Mouse (Mus musculus): ENCODE data around the gene Fthl17a. TPM values are rescaled to one million over a fixed set of nuclear protein-coding genes. Genes with fewer than 3 reads are reported as not detected.

Gene Fthl17a
- polyA plus RNA-seq (2014; fragmentation: Nextera tagmentation; extraction: Ambion mirVana): not detected in 2 replicates

DNA sequence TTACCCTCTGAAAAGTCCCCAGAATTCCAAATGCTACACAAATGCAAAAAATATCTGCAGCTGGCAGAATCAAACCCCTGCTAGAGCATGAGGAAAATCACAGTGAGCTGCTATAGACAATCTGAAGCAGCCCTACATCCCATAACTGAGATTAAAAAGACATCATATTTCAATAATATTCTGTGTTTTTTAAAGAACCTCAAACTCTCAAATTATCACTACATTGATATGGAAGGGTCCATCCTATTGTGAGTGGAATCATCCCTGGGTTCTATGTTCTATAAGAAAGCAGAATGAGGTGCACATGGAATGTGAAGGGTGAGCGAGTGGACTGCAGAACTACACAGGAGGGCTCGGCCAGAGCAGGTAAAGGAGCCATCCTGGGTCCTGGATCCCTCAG lies at the start of gene Fthl17a:
Gene Fthl17a (plus strand): TSS at position 301 of the 400 bp plus-strand sequence.
- DNase-seq (ENCODE audit: low spot score) (no peak), ATAC-seq (no peak)
- Histone ChIP-seq H3K9me3 (replicated peaks; ENCODE audit: control insufficient read depth, low read length) (no peaks in the 10 kb centered on the region), H3K27me3 (replicated peaks; ENCODE audit: control insufficient read depth, insufficient read depth, low read length) (no peaks in the 10 kb centered on the region), H3K9ac (ENCODE audit: low read length) (no peak within 1 kb of the TSS), H3K4me3 (ENCODE audit: low read depth, low read length) (no peak within 1 kb of the TSS), H3K4me2 (ENCODE audit: low read length) (no peak within 1 kb of the TSS), H3K27ac (ENCODE audit: low read depth, low read length) (no peak within 1 kb of the TSS), H3K4me1 (ENCODE audit: control insufficient read depth, insufficient read depth, low read length) (no peaks in the 10 kb centered on the region), H3K36me3 (ENCODE audit: control insufficient read depth, insufficient read depth, low read length) (no peaks in the 10 kb centered on the region)
- 83% methylated on average over 2 of the region's 2 CpGs for WGBS

DNA sequence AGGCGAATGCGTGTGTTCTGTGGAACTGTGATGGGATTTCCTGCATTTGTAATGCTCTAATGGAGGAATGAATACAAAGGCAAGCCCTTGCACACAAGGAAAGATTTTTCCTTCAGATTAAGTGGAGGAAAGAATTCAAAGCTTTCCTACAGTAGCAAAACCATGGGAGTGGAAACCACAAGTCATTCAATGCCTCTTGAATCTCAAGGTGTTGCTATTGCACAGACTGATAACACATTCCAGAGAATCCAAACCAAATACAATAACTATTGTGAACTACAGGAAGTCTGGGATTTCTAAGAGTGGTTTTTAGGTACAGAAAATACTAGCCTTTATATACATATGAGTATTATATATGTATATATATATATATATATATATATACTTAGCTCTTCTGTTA lies 42.5 kb upstream of the Fthl17a start:
- Histone ChIP-seq H3K9me3 (replicated peaks; ENCODE audit: control insufficient read depth, low read length) (no peaks in the 10 kb centered on the region), H3K9ac (ENCODE audit: low read length) (no peak overlapping the region), H3K27ac (ENCODE audit: low read depth, low read length) (no peak overlapping the region), H3K4me1 (ENCODE audit: control insufficient read depth, insufficient read depth, low read length) (no peaks in the 10 kb centered on the region), H3K36me3 (ENCODE audit: control insufficient read depth, insufficient read depth, low read length) (no peaks in the 10 kb centered on the region), H3K4me2 (ENCODE audit: low read length) (no peak overlapping the region), H3K4me3 (ENCODE audit: low read depth, low read length) (no peak overlapping the region), H3K27me3 (replicated peaks; ENCODE audit: control insufficient read depth, insufficient read depth, low read length) (no peaks in the 10 kb centered on the region)
- ATAC-seq (no peak), DNase-seq (ENCODE audit: low spot score) (no peak)
- 88% methylated on average over 2 of the region's 2 CpGs for WGBS

DNA sequence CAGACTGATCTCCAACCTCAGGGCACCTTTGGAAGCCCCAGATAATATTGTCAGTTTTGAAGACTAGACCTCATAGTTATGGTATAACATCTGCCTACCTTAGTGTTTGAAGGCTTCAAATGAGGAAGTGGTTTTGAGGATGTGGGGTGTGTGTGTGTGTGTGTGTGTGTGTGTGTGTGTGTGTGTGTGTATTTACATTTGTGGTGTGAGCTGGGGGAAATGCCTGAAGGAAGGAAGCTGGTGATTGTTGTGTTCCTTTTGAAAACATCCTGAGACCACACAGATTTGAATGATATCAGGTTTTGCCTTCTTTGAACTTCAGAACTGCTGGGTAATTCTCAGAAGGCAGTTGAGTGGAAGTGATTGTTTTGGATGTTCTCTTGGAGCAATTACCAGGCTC lies 22.6 kb upstream of the Fthl17a start:
- H3K4me1 ChIP-seq (ENCODE audit: control insufficient read depth, insufficient read depth, low read length): no peaks in the 10 kb centered on the region
- no peak overlapping the region for H3K27ac ChIP-seq (ENCODE audit: low read depth, low read length)
- no peak for ATAC-seq
- no peaks in the 10 kb centered on the region for H3K9me3 ChIP-seq (replicated peaks; ENCODE audit: control insufficient read depth, low read length)
- H3K27me3 ChIP-seq (replicated peaks; ENCODE audit: control insufficient read depth, insufficient read depth, low read length): no peaks in the 10 kb centered on the region
- no peak overlapping the region for H3K4me3 ChIP-seq (ENCODE audit: low read depth, low read length)
- DNase-seq (ENCODE audit: low spot score): no peak
- no peaks in the 10 kb centered on the region for H3K36me3 ChIP-seq (ENCODE audit: control insufficient read depth, insufficient read depth, low read length)
- H3K9ac ChIP-seq (ENCODE audit: low read length): no peak overlapping the region
- no peak overlapping the region for H3K4me2 ChIP-seq (ENCODE audit: low read length)

DNA sequence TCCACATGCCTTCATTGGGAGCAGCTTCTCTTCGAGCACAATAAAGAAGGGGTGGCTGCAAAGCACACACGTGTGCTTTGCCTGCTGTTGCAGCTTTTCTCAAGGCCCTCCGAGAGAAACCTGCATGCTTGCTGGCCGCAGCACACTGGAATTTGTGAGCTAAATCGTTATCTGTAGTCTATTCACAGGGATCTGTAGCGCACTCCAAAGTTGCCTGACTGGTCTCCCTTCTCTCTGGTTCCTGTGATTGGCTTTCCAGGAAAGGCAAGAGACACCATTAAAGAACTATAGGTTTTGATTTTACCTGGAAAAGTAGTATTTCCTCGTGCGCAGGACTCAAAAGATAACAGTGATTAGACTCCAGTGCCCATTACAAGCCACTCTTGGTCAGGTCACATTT lies 22.3 kb downstream of the Fthl17a start:
- Histone ChIP-seq H3K27ac (ENCODE audit: low read depth, low read length) (no peak overlapping the region), H3K4me1 (ENCODE audit: control insufficient read depth, insufficient read depth, low read length) (no peaks in the 10 kb centered on the region), H3K27me3 (replicated peaks; ENCODE audit: control insufficient read depth, insufficient read depth, low read length) (no peaks in the 10 kb centered on the region), H3K9me3 (replicated peaks; ENCODE audit: control insufficient read depth, low read length) (no peaks in the 10 kb centered on the region), H3K9ac (ENCODE audit: low read length) (no peak overlapping the region), H3K4me3 (ENCODE audit: low read depth, low read length) (no peak overlapping the region), H3K4me2 (ENCODE audit: low read length) (no peak overlapping the region), H3K36me3 (ENCODE audit: control insufficient read depth, insufficient read depth, low read length) (no peaks in the 10 kb centered on the region)
- ATAC-seq (no peak), DNase-seq (ENCODE audit: low spot score) (no peak)
- 59% methylated on average over 8 of the region's 8 CpGs for WGBS

DNA sequence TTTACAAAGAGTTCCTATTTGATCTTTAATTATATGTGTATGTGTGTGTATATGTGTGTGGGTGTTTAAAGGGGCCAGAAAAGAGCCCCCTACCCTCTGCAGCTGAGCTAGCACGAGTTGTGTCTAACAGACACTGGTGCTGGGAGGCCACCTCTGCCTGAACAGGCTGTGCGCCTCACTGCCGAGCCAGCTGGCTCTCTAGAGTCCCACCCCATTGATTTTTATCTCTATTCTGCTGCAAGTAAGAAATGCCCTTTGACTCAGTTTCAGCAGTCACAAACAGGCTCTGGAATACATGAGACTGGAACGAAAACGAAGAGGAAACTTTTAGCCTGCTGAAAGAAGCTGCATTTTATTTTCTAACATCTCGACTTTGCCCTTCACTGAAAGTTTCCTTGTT lies 22.8 kb downstream of the Fthl17a start:
- no peak for ATAC-seq
- DNase-seq (ENCODE audit: low spot score): no peak
- 64% methylated on average over 6 of the region's 6 CpGs for WGBS

DNA sequence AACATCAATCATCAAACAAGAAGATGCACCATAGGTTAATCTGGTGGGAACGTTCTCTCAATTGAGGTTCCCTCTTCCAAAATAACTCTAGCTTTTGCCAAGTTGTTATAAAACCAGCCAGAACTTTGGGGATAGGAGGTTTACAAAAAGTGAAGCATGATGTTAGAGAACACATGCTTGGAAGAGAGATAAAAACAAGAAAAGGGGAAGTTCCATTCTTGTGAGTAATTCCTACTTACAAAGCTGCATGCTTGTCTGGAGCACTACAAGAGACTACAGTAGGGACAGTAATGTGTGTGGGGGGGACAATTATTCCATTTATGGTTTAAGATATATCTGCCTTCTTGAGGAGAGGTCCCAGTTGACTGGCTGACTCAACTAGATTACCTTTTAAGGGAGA lies 40.4 kb downstream of the Fthl17a start:
- no peaks in the 10 kb centered on the region for H3K4me1 ChIP-seq (ENCODE audit: control insufficient read depth, insufficient read depth, low read length)
- no peaks in the 10 kb centered on the region for H3K36me3 ChIP-seq (ENCODE audit: control insufficient read depth, insufficient read depth, low read length)
- H3K4me2 ChIP-seq (ENCODE audit: low read length): no peak overlapping the region
- H3K27ac ChIP-seq (ENCODE audit: low read depth, low read length): no peak overlapping the region
- WGBS: 89% methylated on average over 1 of the region's 1 CpGs
- no peaks in the 10 kb centered on the region for H3K9me3 ChIP-seq (replicated peaks; ENCODE audit: control insufficient read depth, low read length)
- ATAC-seq (no peak), DNase-seq (ENCODE audit: low spot score) (no peak)
- H3K4me3 ChIP-seq (ENCODE audit: low read depth, low read length): no peak overlapping the region
- H3K27me3 ChIP-seq (replicated peaks; ENCODE audit: control insufficient read depth, insufficient read depth, low read length): no peaks in the 10 kb centered on the region
- no peak overlapping the region for H3K9ac ChIP-seq (ENCODE audit: low read length)

More for the DNA sequence above, 22.8 kb downstream of the Fthl17a start:
- Histone ChIP-seq H3K36me3 (ENCODE audit: control insufficient read depth, insufficient read depth, low read length) (no peaks in the 10 kb centered on the region), H3K27me3 (replicated peaks; ENCODE audit: control insufficient read depth, insufficient read depth, low read length) (no peaks in the 10 kb centered on the region), H3K9me3 (replicated peaks; ENCODE audit: control insufficient read depth, low read length) (no peaks in the 10 kb centered on the region), H3K4me3 (ENCODE audit: low read depth, low read length) (no peak overlapping the region), H3K4me2 (ENCODE audit: low read length) (no peak overlapping the region), H3K9ac (ENCODE audit: low read length) (no peak overlapping the region), H3K27ac (ENCODE audit: low read depth, low read length) (no peak overlapping the region), H3K4me1 (ENCODE audit: control insufficient read depth, insufficient read depth, low read length) (no peaks in the 10 kb centered on the region)

DNA sequence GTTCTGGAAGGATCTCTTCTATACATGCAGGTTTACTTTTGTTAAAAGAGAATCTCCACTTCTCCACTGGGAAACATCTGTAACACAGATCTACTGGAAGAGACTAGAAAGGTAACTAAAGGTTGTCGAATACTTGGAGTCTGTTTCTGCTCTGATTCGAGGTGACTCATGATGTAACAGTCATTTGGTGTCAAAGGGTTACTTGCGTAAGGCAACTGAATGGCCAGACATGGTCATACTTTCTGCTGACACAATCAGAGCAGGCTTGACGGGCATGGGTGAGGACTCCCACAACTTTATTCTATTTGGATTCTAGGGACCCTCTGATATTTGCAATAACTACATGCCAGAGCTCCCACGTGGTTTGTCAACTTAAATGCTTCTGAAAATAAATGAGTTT lies 43.3 kb downstream of the Fthl17a start:
- no peaks in the 10 kb centered on the region for H3K36me3 ChIP-seq (ENCODE audit: control insufficient read depth, insufficient read depth, low read length)
- no peaks in the 10 kb centered on the region for H3K9me3 ChIP-seq (replicated peaks; ENCODE audit: control insufficient read depth, low read length)
- H3K27ac ChIP-seq (ENCODE audit: low read depth, low read length): no peak overlapping the region
- no peak overlapping the region for H3K4me2 ChIP-seq (ENCODE audit: low read length)
- no peak overlapping the region for H3K9ac ChIP-seq (ENCODE audit: low read length)
- no peaks in the 10 kb centered on the region for H3K4me1 ChIP-seq (ENCODE audit: control insufficient read depth, insufficient read depth, low read length)
- WGBS: 80% methylated on average over 5 of the region's 5 CpGs
- no peaks in the 10 kb centered on the region for H3K27me3 ChIP-seq (replicated peaks; ENCODE audit: control insufficient read depth, insufficient read depth, low read length)
- DNase-seq (ENCODE audit: low spot score): no peak
- no peak for ATAC-seq
- no peak overlapping the region for H3K4me3 ChIP-seq (ENCODE audit: low read depth, low read length)

DNA sequence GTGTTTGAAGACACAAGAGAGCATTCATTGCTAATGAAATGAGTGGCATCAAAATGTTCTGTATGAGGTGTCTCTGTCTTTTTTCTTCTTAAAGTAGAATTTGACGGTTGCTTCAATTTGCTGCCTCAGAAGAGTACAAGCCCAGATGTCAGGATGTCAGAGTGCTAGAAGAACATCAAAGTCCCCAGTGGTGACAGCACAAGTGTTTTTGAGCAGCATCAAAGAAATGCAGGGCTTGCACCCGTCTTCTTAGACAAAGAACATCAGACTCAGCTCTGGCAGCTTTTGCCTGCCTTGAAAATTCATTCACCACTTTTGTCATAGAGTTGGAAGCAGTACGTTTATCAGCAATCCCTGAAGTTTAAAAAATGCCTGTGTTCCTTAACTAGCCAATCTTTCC lies 44.5 kb downstream of the Fthl17a start:
- no peaks in the 10 kb centered on the region for H3K9me3 ChIP-seq (replicated peaks; ENCODE audit: control insufficient read depth, low read length)
- WGBS: 52% methylated on average over 3 of the region's 3 CpGs
- H3K27ac ChIP-seq (ENCODE audit: low read depth, low read length): no peak overlapping the region
- no peak overlapping the region for H3K9ac ChIP-seq (ENCODE audit: low read length)
- H3K4me1 ChIP-seq (ENCODE audit: control insufficient read depth, insufficient read depth, low read length): no peaks in the 10 kb centered on the region
- H3K4me3 ChIP-seq (ENCODE audit: low read depth, low read length): no peak overlapping the region
- ATAC-seq: no peak
- no peaks in the 10 kb centered on the region for H3K27me3 ChIP-seq (replicated peaks; ENCODE audit: control insufficient read depth, insufficient read depth, low read length)
- no peak overlapping the region for H3K4me2 ChIP-seq (ENCODE audit: low read length)
- no peaks in the 10 kb centered on the region for H3K36me3 ChIP-seq (ENCODE audit: control insufficient read depth, insufficient read depth, low read length)
- DNase-seq (ENCODE audit: low spot score): no peak

DNA sequence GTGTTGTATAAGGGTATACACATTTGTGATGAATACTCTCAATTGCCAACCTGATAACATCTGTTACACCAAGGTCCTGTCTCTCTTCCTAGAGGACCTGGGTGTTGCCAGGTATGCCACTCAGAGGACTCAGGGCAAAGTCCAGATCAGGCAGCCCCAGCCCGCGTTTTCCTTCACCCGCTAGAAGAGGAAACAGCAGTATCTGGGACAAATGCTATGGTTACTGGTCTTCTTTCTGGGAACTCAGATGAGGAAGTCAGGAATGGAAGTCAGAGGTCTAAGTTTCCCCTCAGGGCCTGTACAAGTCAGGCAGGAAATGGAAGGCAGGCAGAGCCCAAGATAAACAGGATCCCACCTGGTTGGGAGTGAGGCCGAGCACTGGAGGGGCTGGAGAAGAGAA lies 55.2 kb downstream of the Fthl17a start:
- 87% methylated on average over 4 of the region's 4 CpGs for WGBS
- Histone ChIP-seq H3K9ac (ENCODE audit: low read length) (no peak overlapping the region), H3K9me3 (replicated peaks; ENCODE audit: control insufficient read depth, low read length) (no peaks in the 10 kb centered on the region), H3K4me2 (ENCODE audit: low read length) (no peak overlapping the region), H3K4me3 (ENCODE audit: low read depth, low read length) (no peak overlapping the region), H3K27me3 (replicated peaks; ENCODE audit: control insufficient read depth, insufficient read depth, low read length) (no peaks in the 10 kb centered on the region), H3K4me1 (ENCODE audit: control insufficient read depth, insufficient read depth, low read length) (no peaks in the 10 kb centered on the region), H3K27ac (ENCODE audit: low read depth, low read length) (no peak overlapping the region), H3K36me3 (ENCODE audit: control insufficient read depth, insufficient read depth, low read length) (no peaks in the 10 kb centered on the region)
- DNase-seq (ENCODE audit: low spot score): no peak
- no peak for ATAC-seq

DNA sequence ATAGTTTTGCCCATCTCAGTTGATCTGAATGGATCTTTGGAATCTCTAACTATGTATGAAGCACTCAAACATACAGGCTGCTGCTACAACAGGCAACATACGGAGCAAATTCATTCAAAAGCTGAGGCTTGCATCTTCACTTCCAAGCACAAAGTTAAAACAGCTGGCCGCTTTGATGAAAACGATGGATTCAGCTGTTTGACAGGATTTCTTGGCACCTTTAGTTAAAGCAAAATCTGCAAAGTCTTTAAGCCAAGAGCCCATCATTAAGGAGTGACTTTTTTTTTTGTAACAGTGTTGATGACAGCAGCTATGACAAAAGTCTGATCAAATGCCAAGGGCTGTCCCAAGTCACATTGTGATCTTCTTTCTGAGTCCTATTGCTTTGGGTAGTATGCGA lies 69.1 kb downstream of the Fthl17a start:
- Histone ChIP-seq H3K27ac (ENCODE audit: low read depth, low read length) (no peak overlapping the region), H3K36me3 (ENCODE audit: control insufficient read depth, insufficient read depth, low read length) (no peaks in the 10 kb centered on the region), H3K4me3 (ENCODE audit: low read depth, low read length) (no peak overlapping the region), H3K9me3 (replicated peaks; ENCODE audit: control insufficient read depth, low read length) (no peaks in the 10 kb centered on the region), H3K9ac (ENCODE audit: low read length) (no peak overlapping the region), H3K27me3 (replicated peaks; ENCODE audit: control insufficient read depth, insufficient read depth, low read length) (no peaks in the 10 kb centered on the region), H3K4me1 (ENCODE audit: control insufficient read depth, insufficient read depth, low read length) (no peaks in the 10 kb centered on the region), H3K4me2 (ENCODE audit: low read length) (no peak overlapping the region)
- peak; percentile 29 for DNase-seq (ENCODE audit: low spot score)
- 72% methylated on average over 4 of the region's 4 CpGs for WGBS
- no peak for ATAC-seq

Measured in forebrain, embryonic 14.5 days (tissue).